In genomic region chr6:113473715-113474114, GRCm38 (mm10) we compare ENCODE assay signal across 21 mouse cellular contexts. TPM values are rescaled to one million over a fixed set of nuclear protein-coding genes. Genes with fewer than 3 reads are reported as not detected.
"Had no signal": no experiment of that assay in that cellular context is flagged by ENCODE, and none has a peak within 500 bp of the region (broad histone marks: within the 10 kb centered on the region; RNA-seq: fewer than 3 reads in every experiment).

No protein-coding gene starts in this region.

- H3K4me3 ChIP-seq: liver, embryonic 13.5 days; liver, embryonic 15.5 days; lung, embryonic 15.5 days; midbrain, embryonic 12.5 days; neural tube, embryonic 12.5 days had no signal

- H3K9ac ChIP-seq: liver, embryonic 13.5 days; liver, embryonic 15.5 days; liver, postnatal 0 days; lung, embryonic 15.5 days; midbrain, embryonic 12.5 days; neural tube, embryonic 12.5 days had no signal

- ATAC-seq: liver, postnatal 0 days; lung, postnatal 0 days had no signal

- H3K36me3 ChIP-seq: liver, embryonic 13.5 days; liver, embryonic 15.5 days; lung, embryonic 15.5 days; midbrain, embryonic 12.5 days; neural tube, embryonic 12.5 days had no signal

- H3K27ac ChIP-seq: liver, embryonic 13.5 days; liver, embryonic 15.5 days; lung, embryonic 15.5 days; macrophage; midbrain, embryonic 12.5 days; neural tube, embryonic 12.5 days had no signal

- DNase-seq: liver, embryonic 13.5 days; liver, postnatal 0 days; lung, adult 2 months; lung, postnatal 14 days; lung, postnatal 36 days; midbrain, embryonic 14.5 days; right cerebral cortex, postnatal 14 days; spleen, adult 18-20 months; thymus, adult 18-20 months; thymus, postnatal 25 days; thymus, postnatal 4 days had no signal

- H3K4me2 ChIP-seq: liver, embryonic 11.5 days; liver, embryonic 13.5 days; liver, embryonic 15.5 days; lung, embryonic 15.5 days; midbrain, embryonic 12.5 days; neural tube, embryonic 12.5 days had no signal

- H3K9me3 ChIP-seq: liver, embryonic 13.5 days; liver, embryonic 15.5 days; lung, embryonic 15.5 days; midbrain, embryonic 12.5 days; neural tube, embryonic 12.5 days had no signal

RNA-seq across cellular contexts. Expression of gene Il17rc, which starts 2.5 kb away (rescaled TPM):
- total RNA-seq: megakaryocyte, adult 5-6 weeks; monocyte, adult 5-6 weeks; neutrophil, adult 5-6 weeks had no signal
- polyA plus RNA-seq: macrophage had no signal

RNA-seq across cellular contexts. Expression of gene Il17re, which starts 15.4 kb away (rescaled TPM):
- total RNA-seq: megakaryocyte, adult 5-6 weeks; monocyte, adult 5-6 weeks had no signal
- polyA plus RNA-seq: macrophage; midbrain, embryonic 14.5 days had no signal

RNA-seq across cellular contexts. Expression of gene Prrt3, which starts 28.0 kb away (rescaled TPM):
- total RNA-seq: monocyte, adult 5-6 weeks; neutrophil, adult 5-6 weeks had no signal
- polyA plus RNA-seq: macrophage had no signal
